Mouse (Mus musculus): Measurements from ENCODE around the gene Sik3. TPM values are rescaled to one million over a fixed set of nuclear protein-coding genes. Genes with fewer than 3 reads are reported as not detected.
A peak's percentile ranks its signal among the peaks of the same experiment; 100 is the strongest.
"Not testable (repeated sequence)": the region's sequence is repeated elsewhere in the genome, so short reads cannot be mapped to it uniquely, and the experiment has no call there.

Gene Sik3
- total and polyA plus RNA-seq, 3 experiments: 30.2 to 87.3 (median 49.2) TPM

DNA sequence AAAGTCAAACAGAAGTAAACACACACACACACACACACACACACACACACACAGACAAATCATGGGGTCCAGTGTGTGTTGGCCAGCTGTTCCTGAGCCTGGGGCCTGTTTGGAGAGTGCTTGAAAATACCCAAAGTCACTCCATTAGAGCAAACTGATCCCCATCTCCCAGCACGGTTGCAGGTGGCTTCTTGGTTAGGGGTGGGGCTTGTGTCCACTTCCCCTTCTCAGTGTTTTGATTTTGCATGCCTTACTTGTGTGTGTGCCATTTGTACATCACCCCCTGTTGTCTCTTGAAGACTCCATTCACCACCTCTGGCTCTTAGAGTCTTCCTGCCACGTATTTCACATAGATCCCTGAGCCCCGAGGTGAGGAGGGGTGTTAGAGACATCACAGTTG, 45.4 kb downstream of the Sik3 start:
- DNase-seq: no peak

DNA sequence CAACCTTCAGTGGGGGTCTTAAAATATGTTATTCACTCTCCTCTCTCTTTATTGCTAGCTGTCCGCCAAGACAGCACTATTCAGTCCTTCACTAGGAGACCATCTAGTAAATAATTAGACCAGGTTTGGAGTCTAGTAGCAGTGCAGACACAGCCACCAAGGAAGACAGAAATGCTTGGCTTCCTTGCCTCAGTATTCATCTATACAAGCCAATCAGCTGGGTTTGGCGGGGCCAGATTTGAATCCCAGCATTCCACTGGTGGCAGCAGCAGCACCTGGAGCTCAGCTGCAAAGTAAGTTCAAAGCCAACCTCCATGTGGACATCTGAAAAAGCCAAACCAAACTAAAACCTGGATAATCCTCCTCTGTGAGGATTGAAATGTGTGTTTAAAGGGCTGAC, 47.6 kb downstream of the Sik3 start:
- no peak for DNase-seq

DNA sequence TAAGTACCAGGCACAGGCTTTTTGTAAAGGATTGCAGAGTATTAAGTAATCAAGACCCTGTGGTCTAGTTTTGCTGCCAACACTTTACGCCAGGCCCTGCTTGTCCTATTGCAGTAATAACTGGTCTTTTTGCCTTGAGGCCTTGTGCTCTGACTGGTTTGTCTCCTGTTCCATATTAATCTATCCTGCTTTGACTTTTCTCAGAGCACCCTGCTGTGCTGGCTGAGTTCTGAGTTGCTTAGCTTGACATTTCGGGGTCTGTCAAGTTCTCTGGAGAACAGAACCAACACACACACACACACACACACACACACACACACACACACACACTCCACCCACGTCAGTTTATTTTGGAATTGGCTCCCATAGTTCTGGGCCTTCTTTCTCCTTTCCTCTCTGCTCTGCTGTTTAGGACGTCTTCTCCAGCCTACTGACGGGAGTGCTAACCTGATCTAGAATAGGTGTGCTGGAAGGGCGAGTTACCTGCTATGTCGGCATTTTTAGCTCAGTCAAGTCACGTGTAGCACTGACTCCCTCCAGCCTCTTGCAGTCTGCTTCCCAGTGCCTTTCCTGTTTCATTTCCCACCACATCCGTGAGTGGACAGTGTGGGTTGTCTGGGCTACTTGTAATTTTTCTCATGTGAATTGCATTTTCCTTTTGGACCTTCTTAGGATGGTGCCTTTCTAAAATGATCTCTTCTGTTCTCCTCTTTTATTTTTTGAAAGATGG, 49.2 kb downstream of the Sik3 start:
- DNase-seq: peak; percentile 67

DNA sequence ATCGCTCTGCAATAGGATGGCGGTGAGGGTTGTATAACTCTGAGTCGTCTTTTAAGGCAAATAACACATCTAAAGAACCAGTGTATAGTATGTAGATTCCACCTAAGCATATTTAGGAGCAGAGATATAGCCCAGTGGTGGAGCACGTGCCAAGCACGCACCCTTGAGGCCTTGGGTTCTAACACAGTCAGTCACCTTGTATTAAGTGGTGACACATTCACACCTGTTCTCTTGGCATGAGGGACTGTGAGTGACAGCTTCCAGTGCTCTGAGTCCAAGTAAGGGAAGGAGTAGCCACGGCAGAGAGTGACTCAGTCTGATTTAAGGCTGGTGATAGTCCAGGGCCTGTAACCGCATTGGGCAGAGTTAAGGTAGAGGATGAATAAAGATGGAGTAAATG, 51.7 kb downstream of the Sik3 start:
- DNase-seq: no peak

DNA sequence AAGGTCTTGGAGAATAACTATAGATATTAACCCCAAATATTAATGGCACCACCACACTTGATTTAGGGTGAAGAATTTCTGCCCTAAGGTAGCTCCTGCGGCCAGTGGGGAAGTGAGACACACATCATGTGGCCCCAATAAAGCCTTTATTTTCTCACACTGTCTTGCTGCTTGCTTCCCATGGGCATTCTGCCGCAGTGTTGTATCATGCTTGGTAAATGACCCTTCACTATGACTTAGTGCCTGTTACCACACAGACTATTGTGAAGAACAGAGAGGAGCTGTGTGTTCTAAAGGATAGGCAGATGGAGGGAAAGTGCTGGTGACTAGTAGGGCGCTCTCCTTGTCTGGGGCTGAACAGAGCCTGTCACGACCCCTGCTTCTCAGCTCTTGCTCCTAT, 54.1 kb downstream of the Sik3 start:
- DNase-seq: peak; percentile 46

DNA sequence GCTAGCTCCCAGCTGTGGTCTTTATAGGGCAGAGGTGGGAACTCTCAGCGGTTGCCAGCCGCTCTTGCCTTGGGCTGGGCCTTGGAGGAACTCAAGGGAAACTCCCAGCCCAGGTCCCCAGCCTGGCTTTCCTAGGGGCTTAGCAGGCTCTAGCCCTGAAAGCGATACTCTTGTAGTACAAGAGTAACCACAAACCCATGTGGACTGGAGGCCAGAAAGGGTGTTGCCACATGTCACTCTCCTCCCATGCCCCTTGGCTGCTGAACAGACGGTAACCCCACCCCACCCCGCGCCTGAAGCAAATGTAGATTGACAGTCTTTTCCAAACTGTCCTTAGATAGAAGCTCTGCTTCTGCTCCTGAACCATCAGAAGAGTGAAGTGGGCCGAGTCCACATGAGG, 55.1 kb downstream of the Sik3 start:
- DNase-seq: peak; percentile 52

DNA sequence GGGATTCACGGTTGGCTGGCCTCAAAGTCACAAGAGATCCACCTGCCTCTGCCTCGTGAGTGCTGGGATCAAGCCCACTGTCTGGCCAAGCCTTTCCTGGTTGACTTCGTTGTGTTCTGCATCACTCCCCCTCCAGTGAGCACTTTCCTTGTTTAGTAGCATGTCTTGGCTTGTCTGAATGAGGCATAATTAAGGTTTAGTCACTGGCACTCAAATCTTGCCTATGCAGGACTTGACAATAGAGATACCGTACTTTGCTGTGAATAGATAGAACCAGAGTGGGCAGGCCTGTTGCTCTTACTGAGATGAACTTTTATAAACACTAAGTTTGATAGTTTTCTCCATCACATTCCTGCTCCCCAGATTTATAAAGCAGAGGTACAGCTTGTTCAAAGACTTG, 56.4 kb downstream of the Sik3 start:
- no peak for DNase-seq

DNA sequence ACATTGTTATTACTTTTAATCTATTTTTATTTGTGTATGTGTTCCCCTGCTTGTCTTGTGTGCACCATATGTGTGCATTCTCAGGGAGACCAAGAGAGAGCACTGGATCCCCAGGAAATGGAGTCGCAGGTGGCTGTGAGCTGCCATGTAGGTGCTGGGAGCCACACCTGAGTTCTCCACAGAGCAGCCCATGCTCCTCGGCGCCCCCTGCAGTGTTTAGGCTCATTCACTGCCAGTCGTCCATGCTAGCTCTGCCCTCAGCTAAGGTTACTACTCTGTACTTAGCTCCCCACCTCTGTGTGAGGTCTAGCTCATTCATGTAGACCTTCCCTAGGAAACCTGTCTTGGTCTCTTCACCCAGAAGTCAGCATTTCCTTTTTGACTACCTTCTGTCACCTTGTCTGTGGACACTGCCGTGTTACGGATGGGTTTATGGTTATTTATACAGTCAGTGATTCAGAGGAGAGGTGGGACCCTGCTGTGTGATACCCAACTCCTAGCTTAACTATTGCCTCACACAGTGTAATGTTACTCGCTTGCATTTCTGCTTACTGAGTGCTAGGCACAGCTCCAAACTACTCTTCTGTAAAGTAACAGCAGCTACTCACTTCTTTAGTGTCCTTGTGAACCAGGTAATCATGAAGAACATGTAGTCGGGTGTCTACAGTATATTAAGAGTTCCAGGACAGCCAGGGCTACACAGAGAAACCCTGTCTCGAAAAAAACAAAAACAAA, 59.6 kb downstream of the Sik3 start:
- DNase-seq: no peak

DNA sequence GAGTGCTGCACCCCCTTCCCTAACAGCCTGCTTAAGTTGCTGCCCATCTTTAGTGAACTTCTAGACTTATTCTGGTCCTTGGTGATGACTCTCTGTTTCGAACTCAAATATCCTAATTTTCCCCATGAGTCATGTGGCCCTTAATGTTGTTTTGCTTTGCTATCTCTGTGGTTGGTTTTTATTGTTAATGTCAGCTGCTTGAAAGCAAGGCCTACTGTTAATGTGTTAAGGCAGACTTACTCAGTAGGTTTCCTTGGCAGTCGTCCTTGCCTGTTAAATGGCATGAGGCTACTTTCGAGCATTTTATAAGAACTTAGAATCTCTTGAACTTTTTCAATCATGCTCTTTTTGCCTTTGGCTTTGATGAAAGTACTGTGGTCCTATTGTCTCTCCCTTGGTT, 60.8 kb downstream of the Sik3 start:
- DNase-seq: peak; percentile 36

DNA sequence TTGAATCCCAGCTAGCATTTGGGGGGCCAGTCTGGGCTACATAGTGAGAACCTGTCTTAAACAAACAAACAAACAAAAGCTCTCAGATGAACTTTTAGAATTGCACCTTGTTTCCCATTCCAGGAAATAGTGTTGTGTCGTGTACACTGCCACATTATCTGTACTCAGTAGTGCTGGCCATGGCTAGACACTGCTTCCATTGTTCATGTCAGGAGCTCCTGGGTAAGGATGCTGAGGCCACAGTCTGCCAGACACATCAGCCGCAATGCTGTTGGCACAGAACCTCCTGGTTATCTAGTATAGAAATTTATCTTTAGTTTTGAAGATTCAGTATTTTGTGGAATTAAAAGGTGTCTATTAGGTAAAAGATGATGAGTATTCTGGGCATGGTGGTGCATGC, 63.0 kb downstream of the Sik3 start:
- no peak for DNase-seq

DNA sequence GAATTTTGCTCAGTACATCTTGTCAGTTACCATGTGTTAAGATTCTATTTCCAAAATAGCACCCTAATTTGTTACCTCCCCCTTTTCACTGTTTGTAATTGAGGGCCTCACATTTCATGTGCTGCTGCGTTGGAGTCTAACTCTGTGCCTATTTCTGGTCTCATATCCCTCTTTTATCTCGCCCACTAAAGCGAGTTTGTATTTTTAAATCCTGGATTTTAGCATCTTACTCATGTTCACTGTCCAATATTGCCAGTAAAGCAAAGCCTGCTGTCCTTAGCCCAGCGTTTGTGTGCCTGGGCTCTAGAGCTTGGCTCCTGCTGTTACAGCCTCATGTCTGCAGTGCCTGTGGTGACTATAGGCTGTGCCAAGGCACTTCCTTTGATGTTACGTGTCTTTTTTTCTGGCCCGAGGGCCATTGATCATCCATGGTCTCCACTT, 69.8 kb downstream of the Sik3 start:
- peak; percentile 45 for DNase-seq

DNA sequence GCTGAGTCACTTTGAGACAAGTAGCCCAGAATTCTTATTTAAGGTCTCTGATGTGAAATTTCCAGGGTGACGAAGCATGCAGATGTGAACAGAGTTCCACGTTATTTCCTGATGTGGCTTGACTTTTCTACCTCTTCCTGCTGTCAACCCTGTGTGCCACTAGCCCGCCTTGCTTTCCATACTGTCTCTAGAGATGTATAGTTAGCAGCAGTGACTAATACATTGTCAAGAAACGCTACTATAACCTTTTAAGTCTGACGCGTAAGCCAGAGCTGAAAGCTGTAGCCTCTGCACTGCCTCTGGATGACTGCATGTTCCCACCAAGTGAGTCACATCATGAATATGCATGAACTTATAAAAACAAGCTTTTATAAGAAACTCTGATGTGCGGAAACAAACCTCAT, 70.9 kb downstream of the Sik3 start:
- DNase-seq: no peak

DNA sequence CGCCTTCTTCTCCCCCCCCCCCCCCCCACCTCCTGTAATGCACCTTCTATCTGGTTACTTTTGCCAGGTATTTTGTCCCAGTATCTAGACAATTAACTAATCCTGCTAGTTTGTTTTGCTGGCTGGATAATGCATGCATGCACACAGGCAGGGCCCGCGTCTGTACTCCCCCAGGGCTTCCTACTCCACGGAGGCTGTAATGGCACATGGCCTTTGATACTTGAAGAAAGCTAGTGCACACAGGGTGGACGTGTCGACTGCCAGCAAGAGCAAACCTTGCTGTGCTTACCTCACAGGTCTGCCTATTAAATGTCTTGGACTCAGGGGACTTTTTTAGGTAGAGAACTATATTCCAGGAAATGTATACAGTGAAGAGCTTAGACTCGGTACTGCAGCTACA, 73.3 kb downstream of the Sik3 start:
- no peak for DNase-seq

DNA sequence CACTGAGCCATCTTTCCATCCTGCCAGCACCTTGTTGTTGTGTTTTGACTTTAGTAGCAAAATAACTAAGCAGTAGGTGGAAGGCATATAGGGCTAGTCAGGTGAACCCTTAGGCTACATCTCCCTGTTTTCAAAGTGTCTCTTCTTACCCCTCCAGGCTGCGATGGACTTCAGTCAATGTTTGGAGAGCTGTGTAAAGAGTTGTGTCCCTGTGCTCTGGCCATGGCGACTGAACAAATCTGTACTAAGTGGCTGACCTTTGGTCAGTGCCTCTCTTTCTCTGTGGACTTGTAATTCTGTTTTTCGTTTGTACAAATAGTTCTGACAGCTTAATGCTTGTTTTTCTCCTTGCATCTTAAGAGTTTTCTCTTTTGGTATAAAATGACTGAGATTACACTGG, 74.2 kb downstream of the Sik3 start:
- DNase-seq: no peak

DNA sequence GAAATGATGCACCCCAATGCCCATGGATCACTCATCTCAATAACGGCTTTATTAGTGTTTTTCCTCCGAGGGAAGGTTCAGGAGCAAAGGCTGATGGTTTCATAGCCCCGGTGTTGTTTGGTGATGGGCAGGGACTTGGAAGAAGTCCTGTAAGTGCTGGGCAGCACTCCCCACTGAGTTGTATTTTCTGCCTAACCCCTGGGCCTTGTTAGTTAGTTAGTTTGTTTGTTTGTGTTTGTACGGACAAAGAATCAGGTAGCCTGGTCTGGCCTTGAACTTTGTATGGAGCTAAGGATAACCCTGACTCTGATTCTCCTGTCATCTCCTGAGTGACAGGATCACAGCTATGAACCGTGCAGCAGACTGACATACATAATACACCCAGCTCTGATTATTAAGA, 74.8 kb downstream of the Sik3 start:
- DNase-seq: no peak

DNA sequence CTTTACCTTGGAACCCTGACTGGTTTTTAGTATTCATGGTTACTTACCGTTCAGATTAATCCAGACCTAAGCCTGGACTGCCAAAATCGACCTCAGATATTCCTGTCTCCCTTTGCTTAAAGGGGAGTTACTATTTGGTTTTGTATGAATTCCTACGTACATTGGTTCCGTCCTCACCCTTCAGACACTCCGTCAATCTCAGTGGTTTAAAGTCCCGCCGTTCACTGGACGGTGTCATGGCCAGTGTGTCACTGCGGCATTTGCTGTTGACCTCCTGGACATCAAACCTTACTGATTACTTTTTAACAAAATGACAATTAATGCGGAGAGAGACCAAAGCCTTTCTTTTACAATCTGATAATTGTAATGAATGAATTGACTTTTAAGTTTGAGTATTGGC, 76.1 kb downstream of the Sik3 start:
- DNase-seq: no peak

DNA sequence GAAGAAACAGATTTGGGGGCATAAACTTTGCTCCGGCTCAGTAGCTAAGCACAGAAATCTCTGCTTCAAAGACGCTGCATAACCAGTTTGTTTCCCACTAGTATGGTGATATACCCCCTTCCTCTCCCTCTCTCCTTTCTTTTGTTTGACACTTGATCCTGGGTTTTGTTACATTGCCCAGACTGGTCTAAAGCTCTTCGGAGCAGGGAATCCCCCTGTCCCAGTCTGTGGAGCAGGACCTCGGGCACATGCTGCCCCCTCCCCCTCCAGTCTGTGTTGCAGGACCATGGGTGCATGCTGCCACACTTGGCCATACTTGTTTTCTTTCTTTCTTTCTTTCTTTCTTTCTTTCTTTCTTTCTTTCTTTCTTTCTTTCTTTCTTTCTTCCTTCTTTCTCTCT, 77.4 kb downstream of the Sik3 start:
- no peak for DNase-seq

DNA sequence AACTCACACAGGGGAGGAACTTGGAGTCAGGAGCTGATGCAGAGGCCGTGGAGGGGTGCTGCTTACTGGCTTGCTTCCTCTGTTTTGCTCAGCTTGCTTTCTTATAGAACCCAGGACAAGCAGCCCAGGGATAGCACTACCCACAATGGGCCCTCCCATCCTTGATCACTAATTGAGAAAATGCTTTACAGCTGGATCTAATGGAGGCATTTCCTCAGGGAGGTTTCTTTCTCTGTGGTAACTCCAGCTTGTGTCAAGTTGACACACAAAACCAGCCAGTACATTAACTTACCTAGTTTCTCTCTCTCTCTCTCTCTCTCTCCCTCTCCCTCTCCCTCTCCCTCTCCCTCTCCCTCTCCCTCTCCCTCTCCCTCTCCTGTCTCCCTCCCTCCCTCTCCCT, 78.5 kb downstream of the Sik3 start:
- not testable (repeated sequence) for DNase-seq

DNA sequence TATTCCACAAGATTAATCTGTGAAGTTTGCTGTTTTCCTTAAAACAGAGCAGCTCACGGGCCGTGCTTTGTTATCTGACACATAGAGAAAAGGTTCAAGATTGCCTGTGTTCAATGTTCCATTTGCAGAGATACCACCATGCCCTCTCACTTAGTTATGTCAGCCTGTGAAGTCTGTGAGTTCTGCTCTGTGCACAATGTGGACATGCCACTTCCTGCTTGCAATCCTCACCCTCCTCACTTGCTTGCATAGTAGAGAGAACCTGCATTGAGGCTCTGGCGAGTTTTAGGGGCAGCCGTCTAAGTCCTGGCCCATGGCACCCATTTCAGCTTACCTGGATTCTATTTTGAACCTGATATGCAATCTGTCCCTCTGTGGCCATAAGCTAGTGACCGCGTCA, 80.0 kb downstream of the Sik3 start:
- DNase-seq: no peak

DNA sequence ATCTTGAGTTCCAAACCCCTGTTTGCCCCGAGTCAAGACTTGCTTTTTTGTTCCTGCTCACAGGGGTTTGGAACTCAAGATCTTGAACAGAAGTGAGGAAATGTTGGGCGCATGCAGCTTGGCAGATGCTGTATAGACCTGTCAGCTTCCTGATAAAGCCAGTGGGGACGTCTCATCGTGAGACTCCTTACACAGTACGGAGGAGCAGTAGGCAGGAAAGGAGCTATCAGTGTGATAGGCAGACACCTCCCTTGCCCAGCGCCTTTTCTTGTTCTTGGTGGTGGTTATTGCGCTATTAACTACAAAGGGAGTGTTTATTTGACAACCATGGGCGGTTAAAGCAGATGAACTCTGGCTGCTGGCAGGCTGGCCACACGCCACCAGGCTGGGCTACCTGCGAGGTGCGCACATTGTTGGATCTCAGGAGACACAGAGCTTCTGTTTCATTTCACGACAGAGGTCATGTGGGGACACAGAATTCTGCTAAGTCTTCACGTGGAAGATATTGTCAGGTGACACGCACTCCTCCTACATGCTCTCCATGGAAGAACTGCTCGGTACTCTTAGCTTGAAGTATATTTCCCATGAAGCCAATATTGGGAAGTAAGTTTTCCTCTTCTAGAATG, 85.9 kb downstream of the Sik3 start:
- no peak for DNase-seq

DNA sequence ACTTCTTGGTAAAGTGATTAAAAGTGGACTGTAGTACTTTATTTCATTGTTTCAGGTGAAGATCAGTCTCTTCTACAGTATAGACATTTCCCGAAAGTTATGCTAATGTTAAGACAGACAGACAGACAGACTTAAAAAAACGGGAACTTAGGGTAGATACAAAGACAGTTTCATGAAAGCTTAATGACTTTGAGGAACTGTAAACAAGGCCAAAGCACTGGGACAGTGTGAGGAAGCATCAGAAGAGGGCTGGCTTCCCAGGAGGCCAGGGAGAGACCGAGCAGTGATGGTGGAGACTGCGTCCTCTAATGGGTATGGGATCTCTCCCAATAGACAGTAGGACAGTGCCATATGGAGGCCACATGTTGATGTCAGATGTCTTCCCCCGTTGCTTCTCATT, 86.5 kb downstream of the Sik3 start:
- DNase-seq: no peak

DNA sequence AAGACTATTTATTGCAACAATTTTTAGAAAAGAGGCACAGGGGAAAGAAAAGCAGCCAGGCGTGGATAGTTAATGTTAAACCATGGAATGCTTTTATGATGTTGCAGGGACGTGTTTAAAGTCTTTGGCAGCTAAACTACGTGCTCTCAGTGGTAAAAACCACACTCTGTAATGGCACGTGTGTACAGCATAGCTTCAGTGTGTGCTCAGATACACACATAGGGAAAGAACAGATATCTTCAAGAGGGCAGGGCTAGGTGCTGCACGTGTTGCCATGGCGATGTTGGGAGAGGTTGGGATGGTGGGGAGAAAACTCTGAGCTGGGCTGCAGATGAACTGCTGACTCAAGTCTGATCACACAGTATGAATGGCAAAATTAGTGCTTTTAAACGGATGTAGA, 90.5 kb downstream of the Sik3 start:
- no peak for DNase-seq

DNA sequence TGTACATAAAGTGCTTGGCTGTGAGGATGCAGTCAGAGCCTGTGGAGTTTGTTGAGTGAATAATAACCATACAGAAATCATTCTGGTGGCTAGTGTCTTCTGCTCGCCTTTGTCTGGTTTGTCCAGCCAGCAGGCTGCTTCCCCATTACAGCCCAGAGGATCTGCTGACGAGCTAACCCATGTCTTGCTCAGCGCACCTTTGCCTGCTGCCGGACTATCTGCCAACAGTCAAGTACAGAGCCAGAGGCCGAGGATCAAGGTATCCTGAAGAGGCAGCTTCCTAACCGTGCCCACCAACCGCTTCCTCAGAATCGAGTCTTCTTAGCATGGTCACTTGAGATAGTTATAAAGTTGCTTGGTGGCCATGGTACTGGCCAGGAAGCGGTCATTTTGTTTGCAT, 93.5 kb downstream of the Sik3 start:
- DNase-seq: no peak

DNA sequence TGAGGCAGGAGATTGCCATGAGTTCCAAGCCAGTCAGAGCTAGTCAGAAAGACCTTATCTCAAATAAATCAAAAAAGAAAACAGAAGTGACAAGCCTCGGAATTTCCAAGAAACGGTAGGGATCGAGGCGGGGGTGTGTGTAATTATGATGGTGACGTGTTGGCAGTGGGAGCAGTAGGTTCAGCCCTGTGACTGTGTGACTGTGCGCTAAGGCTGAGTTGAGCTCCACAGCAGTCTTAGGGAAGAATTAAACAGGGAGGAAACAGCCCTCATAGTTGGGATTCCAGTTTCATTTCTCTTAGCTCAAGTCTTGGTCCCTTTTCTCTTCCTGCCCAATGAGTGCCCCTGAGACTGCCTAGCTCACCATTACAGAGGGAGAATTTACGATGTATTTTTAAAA, 98.0 kb downstream of the Sik3 start:
- peak; percentile 47 for DNase-seq

Measured in adrenal gland, adult 2 months (tissue).